In the genomic region with DNA sequence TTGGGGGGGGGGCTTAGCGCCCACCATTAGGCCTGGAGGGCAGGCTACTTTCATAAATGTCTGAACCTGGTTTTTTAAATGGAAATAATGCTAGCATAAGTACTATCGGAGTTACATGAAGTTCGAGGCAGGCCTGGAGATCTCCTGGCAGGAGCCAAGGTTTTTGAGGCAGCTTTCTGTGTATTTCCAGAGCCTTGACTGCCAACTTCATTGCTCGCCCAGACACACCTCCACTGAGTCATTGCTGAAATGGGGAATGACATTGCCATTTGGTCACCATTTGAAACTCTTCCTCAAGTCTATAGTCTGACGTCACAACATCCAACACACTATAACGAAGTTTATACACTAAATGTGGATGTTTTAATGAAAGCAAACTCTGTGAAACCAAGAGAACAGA, we compare ENCODE assay signal across 17 mouse cellular contexts.
"Had no signal": no experiment of that assay in that cellular context is flagged by ENCODE, and none has a peak within 500 bp of the region (broad histone marks: within the 10 kb centered on the region; RNA-seq: fewer than 3 reads in every experiment).

No protein-coding gene starts in this region.

- H3K4me3 ChIP-seq: lung, embryonic 15.5 days; megakaryocyte, embryonic 14.5 days; midbrain, embryonic 13.5 days; midbrain, embryonic 15.5 days; neural tube, embryonic 12.5 days; stomach, embryonic 15.5 days had no signal

- H3K36me3 ChIP-seq: lung, embryonic 15.5 days; midbrain, embryonic 13.5 days; midbrain, embryonic 15.5 days; neural tube, embryonic 12.5 days; stomach, embryonic 15.5 days had no signal

- H3K9me3 ChIP-seq: lung, embryonic 15.5 days; midbrain, embryonic 13.5 days; midbrain, embryonic 15.5 days; neural tube, embryonic 12.5 days; stomach, embryonic 15.5 days had no signal

- DNase-seq: lung, adult 2 months; lung, postnatal 14 days; lung, postnatal 36 days; right cerebral cortex, postnatal 14 days; thymus, adult 2 months; thymus, postnatal 25 days; thymus, postnatal 4 days had no signal

- ATAC-seq: lung, postnatal 0 days; midbrain, embryonic 13.5 days; midbrain, embryonic 15.5 days had no signal

- H3K9ac ChIP-seq: lung, embryonic 15.5 days; midbrain, embryonic 13.5 days; midbrain, embryonic 15.5 days; neural tube, embryonic 12.5 days; stomach, embryonic 15.5 days had no signal

- H3K4me1 ChIP-seq: lung, embryonic 15.5 days; megakaryocyte, embryonic 14.5 days; midbrain, embryonic 13.5 days; midbrain, embryonic 15.5 days; neural tube, embryonic 12.5 days; stomach, embryonic 15.5 days had no signal

- H3K4me2 ChIP-seq: lung, embryonic 15.5 days; midbrain, embryonic 11.5 days; midbrain, embryonic 13.5 days; midbrain, embryonic 15.5 days; neural tube, embryonic 12.5 days; stomach, embryonic 15.5 days had no signal

- H3K27ac ChIP-seq: lung, embryonic 15.5 days; macrophage; midbrain, embryonic 13.5 days; midbrain, embryonic 15.5 days; neural tube, embryonic 12.5 days; stomach, embryonic 15.5 days; stomach, postnatal 0 days had no signal

- H3K27me3 ChIP-seq: lung, embryonic 15.5 days; megakaryocyte, embryonic 14.5 days; midbrain, embryonic 13.5 days; midbrain, embryonic 15.5 days; neural tube, embryonic 12.5 days; stomach, embryonic 15.5 days had no signal
